Mouse (Mus musculus) ES-Bruce4 (cell line): Measurements from ENCODE around the gene Tor4a.

Experiments used
- CTCF ChIP-seq: IDR thresholded peaks from one replicate; pipeline ENCODE4 v1.8.1; 2011; ENCODE audit warnings: low read depth, low read length
- EP300 ChIP-seq: IDR thresholded peaks from 2 replicates; pipeline ENCODE4 v1.6.1; 2011; ENCODE audit warnings: low read depth, low read length; ENCODE audit not compliant: insufficient read depth
- POLR2A ChIP-seq: IDR thresholded peaks from one replicate; pipeline ENCODE4 v1.8.1; 2011; ENCODE audit warnings: low read length; ENCODE audit not compliant: insufficient read depth

GRCm38 (mm10) chr2:25228431-25228889 is 31.8 kb upstream of the Tor4a start:
- peak; percentile 89 for TF ChIP-seq CTCF
- TF ChIP-seq POLR2A: peak; percentile 22
- peak; percentile 56; the same call in 1 of the 2 replicates for TF ChIP-seq EP300
